Mouse (Mus musculus): Measurements from ENCODE around the gene Gm17190. TPM values are rescaled to one million over a fixed set of nuclear protein-coding genes. Genes with fewer than 3 reads are reported as not detected.
A peak's percentile ranks its signal among the peaks of the same experiment; 100 is the strongest.
"Not testable (repeated sequence)": the region's sequence is repeated elsewhere in the genome, so short reads cannot be mapped to it uniquely, and the experiment has no call there.

Gene Gm17190
- not detected in 2 replicates for total RNA-seq (2014; rRNA removed)
- 0.15 TPM in 1 of 2 replicates, not detected in the other for polyA plus RNA-seq (2015; fragmentation: Nextera tagmentation; extraction: Ambion mirVana)

DNA sequence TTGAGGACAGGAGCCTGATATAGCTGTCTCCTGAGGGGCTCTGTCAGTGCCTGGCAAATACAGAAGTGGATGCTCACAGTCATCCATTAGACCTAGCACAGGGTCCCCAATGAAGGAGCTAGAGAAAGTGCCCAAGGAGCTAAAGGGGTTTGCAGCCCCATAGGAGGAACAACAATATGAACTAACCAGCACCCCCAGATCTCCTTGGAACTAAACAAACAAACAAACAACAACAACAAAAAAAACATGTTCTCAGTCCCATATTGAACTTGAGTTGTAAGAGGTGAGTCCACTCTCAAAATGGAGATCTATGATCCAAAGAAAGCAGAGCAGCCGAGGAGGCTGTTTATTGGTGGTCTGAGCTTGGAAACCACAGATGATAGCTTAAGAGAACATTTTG lies at the start of gene Gm17190:
TSS of gene Gm17190 (plus strand) at position 301 of the 400 bp plus-strand sequence.
- not testable (repeated sequence) for H3K4me1 ChIP-seq (ENCODE audit: insufficient read depth); ATAC-seq; H3K9me3 ChIP-seq (ENCODE audit: low read length); H3K27me3 ChIP-seq (ENCODE audit: insufficient read depth, low read length); H3K36me3 ChIP-seq (ENCODE audit: insufficient read depth); H3K4me3 ChIP-seq (ENCODE audit: low read depth, low read length); DNase-seq; H3K9ac ChIP-seq; H3K27ac ChIP-seq (ENCODE audit: low read depth, low read length); H3K4me2 ChIP-seq (ENCODE audit: low read depth)
- WGBS, result 95% methylated on average over 1 of the region's 1 CpGs

DNA sequence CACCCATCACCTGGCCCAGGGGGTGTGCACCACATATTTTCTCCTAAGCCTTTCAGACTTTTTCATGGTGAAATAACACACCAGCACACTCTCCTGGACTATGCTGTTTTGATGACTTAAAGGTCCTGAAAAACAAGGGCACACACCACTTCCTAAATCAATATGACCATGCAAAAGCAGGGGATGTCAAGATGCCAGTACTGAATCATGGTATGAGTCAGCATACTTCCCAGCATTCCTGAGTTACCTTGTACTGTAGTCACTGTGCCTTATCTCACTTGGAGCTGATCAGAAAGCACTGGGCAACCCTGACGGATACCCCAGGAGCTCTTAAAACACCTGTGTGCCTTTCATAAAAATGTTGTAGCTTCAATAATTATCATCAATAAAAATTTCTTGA lies 42.3 kb upstream of the Gm17190 start:
- no peaks in the 10 kb centered on the region for H3K4me1 ChIP-seq (ENCODE audit: insufficient read depth)
- H3K4me2 ChIP-seq (ENCODE audit: low read depth), result no peak overlapping the region
- WGBS, result 89% methylated on average over 1 of the region's 1 CpGs
- ATAC-seq (no peak), DNase-seq (no peak)
- no peaks in the 10 kb centered on the region for H3K27me3 ChIP-seq (ENCODE audit: insufficient read depth, low read length)
- no peak for TF ChIP-seq CTCF (IDR thresholded peaks at IDR 0.05; ENCODE audit: low read depth)
- no peak overlapping the region for H3K9ac ChIP-seq
- no peaks in the 10 kb centered on the region for H3K36me3 ChIP-seq (ENCODE audit: insufficient read depth)
- H3K9me3 ChIP-seq (ENCODE audit: low read length), result no peaks in the 10 kb centered on the region
- no peak overlapping the region for H3K27ac ChIP-seq (ENCODE audit: low read depth, low read length)
- no peak overlapping the region for H3K4me3 ChIP-seq (ENCODE audit: low read depth, low read length)

DNA sequence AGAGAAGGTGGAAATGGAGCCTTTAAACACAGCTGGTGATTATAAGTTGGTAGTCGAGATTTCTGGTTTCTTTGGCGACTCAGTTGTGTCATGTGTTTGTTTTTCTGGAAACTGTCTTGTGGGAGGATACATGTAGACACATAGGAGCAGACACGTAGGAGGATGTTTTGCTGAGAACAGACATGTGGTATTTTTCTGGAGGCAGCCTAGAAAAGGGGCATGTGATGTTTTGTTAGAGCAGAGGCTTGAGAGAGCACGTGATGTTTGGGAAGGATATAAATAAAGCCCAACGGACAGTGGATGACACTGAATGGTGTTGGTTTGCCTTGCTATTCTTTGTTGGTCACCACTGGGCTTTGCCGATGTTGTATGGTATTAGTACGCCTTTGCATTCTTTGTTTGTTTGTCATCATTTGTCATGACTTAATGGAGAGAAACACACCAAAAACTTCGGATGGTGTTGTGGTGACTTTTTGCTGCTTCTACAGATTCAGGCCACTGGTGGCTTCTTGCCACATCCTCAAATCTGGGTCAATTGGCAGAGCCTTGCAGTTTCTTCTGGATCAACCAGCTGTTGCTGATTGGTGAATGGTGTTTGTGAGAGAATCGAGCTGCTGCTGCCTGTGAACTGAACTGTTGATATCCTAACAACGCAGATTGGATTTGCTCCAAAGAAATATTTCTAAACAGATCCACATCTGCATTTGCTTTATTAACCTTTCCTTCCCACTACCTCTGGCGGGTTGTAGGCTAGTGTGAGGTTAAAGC lies 41.4 kb upstream of the Gm17190 start:
- Histone ChIP-seq H3K4me2 (ENCODE audit: low read depth) (no peak overlapping the region), H3K9me3 (ENCODE audit: low read length) (no peaks in the 10 kb centered on the region), H3K36me3 (ENCODE audit: insufficient read depth) (no peaks in the 10 kb centered on the region), H3K9ac (no peak overlapping the region), H3K27me3 (ENCODE audit: insufficient read depth, low read length) (no peaks in the 10 kb centered on the region), H3K4me3 (ENCODE audit: low read depth, low read length) (no peak overlapping the region), H3K4me1 (ENCODE audit: insufficient read depth) (no peaks in the 10 kb centered on the region), H3K27ac (ENCODE audit: low read depth, low read length) (no peak overlapping the region)
- no peak for ATAC-seq
- 85% methylated on average over 11 of the region's 11 CpGs for WGBS
- DNase-seq, result no peak
- TF ChIP-seq CTCF (IDR thresholded peaks at IDR 0.05; ENCODE audit: low read depth), result no peak

- 23% methylated on average over 5 of the region's 5 CpGs for WGBS
- no peak for TF ChIP-seq CTCF (IDR thresholded peaks at IDR 0.05; ENCODE audit: low read depth)
- no peaks in the 10 kb centered on the region for H3K27me3 ChIP-seq (ENCODE audit: insufficient read depth, low read length)
- H3K9me3 ChIP-seq (ENCODE audit: low read length), result no peaks in the 10 kb centered on the region
- H3K27ac ChIP-seq (ENCODE audit: low read depth, low read length), result no peak overlapping the region
- no peak overlapping the region for H3K4me2 ChIP-seq (ENCODE audit: low read depth)
- H3K9ac ChIP-seq, result no peak overlapping the region
- H3K4me1 ChIP-seq (ENCODE audit: insufficient read depth), result no peaks in the 10 kb centered on the region
- DNase-seq (peak; percentile 16), ATAC-seq (0 out of 2 replicates have a peak, but pooled peaks have one; percentile 23)
- no peaks in the 10 kb centered on the region for H3K36me3 ChIP-seq (ENCODE audit: insufficient read depth)
- no peak overlapping the region for H3K4me3 ChIP-seq (ENCODE audit: low read depth, low read length)
Observed at GRCm38 (mm10) chr13:96045396-96045795, 36.5 kb upstream of the Gm17190 start.

- Histone ChIP-seq H3K4me2 (ENCODE audit: low read depth) (no peak overlapping the region), H3K27me3 (ENCODE audit: insufficient read depth, low read length) (no peaks in the 10 kb centered on the region), H3K27ac (ENCODE audit: low read depth, low read length) (no peak overlapping the region), H3K4me1 (ENCODE audit: insufficient read depth) (no peaks in the 10 kb centered on the region), H3K36me3 (ENCODE audit: insufficient read depth) (no peaks in the 10 kb centered on the region), H3K9me3 (ENCODE audit: low read length) (no peaks in the 10 kb centered on the region), H3K9ac (no peak overlapping the region), H3K4me3 (ENCODE audit: low read depth, low read length) (no peak overlapping the region)
- 90% methylated on average over 3 of the region's 3 CpGs for WGBS
- TF ChIP-seq CTCF (IDR thresholded peaks at IDR 0.05; ENCODE audit: low read depth), result no peak
- DNase-seq, result no peak
- ATAC-seq, result no peak
Observed at GRCm38 (mm10) chr13:96052755-96053154, 29.1 kb upstream of the Gm17190 start.

GRCm38 (mm10) chr13:96073555-96073954 lies 8.3 kb upstream of the Gm17190 start:
- H3K9me3 ChIP-seq (ENCODE audit: low read length), result no peaks in the 10 kb centered on the region
- ATAC-seq (no peak), DNase-seq (peak; percentile 19)
- no peaks in the 10 kb centered on the region for H3K4me1 ChIP-seq (ENCODE audit: insufficient read depth)
- 28% methylated on average over 8 of the region's 8 CpGs for WGBS
- H3K27ac ChIP-seq (ENCODE audit: low read depth, low read length), result no peak overlapping the region
- H3K4me3 ChIP-seq (ENCODE audit: low read depth, low read length), result no peak overlapping the region
- no peak overlapping the region for H3K4me2 ChIP-seq (ENCODE audit: low read depth)
- no peak overlapping the region for H3K9ac ChIP-seq
- no peaks in the 10 kb centered on the region for H3K27me3 ChIP-seq (ENCODE audit: insufficient read depth, low read length)
- no peak for TF ChIP-seq CTCF (IDR thresholded peaks at IDR 0.05; ENCODE audit: low read depth)
- H3K36me3 ChIP-seq (ENCODE audit: insufficient read depth), result no peaks in the 10 kb centered on the region

GRCm38 (mm10) chr13:96081276-96081675 lies 578 bp upstream of the Gm17190 start, which contains the start of gene Gm20075:
TSS of gene Gm20075 (minus strand) at chr13:96081376.
- ATAC-seq; H3K4me1 ChIP-seq (ENCODE audit: insufficient read depth); H3K4me2 ChIP-seq (ENCODE audit: low read depth); H3K27me3 ChIP-seq (ENCODE audit: insufficient read depth, low read length); H3K4me3 ChIP-seq (ENCODE audit: low read depth, low read length); H3K27ac ChIP-seq (ENCODE audit: low read depth, low read length); H3K9ac ChIP-seq; DNase-seq; H3K9me3 ChIP-seq (ENCODE audit: low read length); H3K36me3 ChIP-seq (ENCODE audit: insufficient read depth): not testable (repeated sequence)
- 92% methylated on average over 3 of the region's 3 CpGs for WGBS
